Mouse (Mus musculus): Measurements from ENCODE around the gene Gm2000. TPM values are rescaled to one million over a fixed set of nuclear protein-coding genes. Genes with fewer than 3 reads are reported as not detected.

Gm2000 gene
- polyA plus RNA-seq, 1 experiment from 2014 or later: 695 TPM

DNA sequence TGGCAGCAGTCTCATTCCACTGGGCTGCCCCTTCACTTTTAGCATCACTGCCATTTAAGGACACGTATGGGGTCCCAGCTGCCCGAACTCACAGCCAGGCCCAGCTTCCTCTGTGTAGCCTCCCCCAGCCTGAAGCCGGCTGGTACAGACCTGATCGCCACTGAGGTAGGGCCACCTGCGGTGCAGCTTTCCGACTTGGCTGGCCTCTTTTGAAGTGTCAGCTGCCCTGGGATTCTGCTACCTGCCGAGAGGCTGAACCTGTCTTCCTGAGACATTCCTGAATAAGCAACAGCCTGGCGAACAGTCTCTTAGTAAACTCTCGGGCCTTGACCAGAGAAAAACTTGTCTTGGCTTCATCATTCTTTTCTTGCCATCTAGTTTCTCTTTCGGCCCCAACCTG, 37.4 kb downstream of the Gm2000 start:
- no peak for ATAC-seq (ENCODE audit: low FRiP score)
- Histone ChIP-seq H3K27ac (no peak overlapping the region), H3K4me2 (no peak overlapping the region), H3K9ac (no peak overlapping the region), H3K36me3 (replicated peaks) (no peaks in the 10 kb centered on the region), H3K4me3 (replicated peaks) (no peak overlapping the region), H3K9me3 (no peaks in the 10 kb centered on the region), H3K4me1 (no peaks in the 10 kb centered on the region), H3K27me3 (no peaks in the 10 kb centered on the region)
- 37% methylated on average over 10 of the region's 10 CpGs for WGBS

- Histone ChIP-seq H3K27ac (no peak overlapping the region), H3K4me1 (no peaks in the 10 kb centered on the region), H3K27me3 (no peaks in the 10 kb centered on the region), H3K4me3 (replicated peaks) (no peak overlapping the region), H3K36me3 (replicated peaks) (no peaks in the 10 kb centered on the region), H3K9ac (no peak overlapping the region), H3K9me3 (no peaks in the 10 kb centered on the region), H3K4me2 (no peak overlapping the region)
- 74% methylated on average over 3 of the region's 3 CpGs for WGBS
- ATAC-seq (ENCODE audit: low FRiP score): no peak
These were observed 42.2 kb downstream of the Gm2000 start for GRCm38 (mm10) chr1:156408004-156408403.

DNA sequence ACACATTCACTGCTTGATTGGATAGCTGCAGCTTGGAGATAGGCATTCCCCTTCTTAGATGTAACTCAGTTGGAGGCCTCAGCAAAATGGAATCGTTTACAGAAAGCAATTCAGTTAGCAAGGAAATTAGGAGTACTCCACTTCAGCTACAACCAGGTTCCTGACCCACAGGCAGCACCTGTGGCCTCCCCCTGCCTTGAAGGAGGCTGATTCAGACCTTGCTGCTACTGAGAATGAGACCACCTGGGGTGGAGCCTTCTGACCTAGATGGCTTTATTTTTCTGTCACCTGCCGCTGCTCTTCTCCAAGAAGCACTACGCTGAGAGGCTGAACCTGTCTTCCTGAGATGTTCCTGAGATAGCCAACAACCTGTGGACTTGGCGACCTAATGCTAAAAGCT, 42.7 kb downstream of the Gm2000 start:
- Histone ChIP-seq H3K4me2 (no peak overlapping the region), H3K4me1 (no peaks in the 10 kb centered on the region), H3K9ac (no peak overlapping the region), H3K4me3 (replicated peaks) (no peak overlapping the region), H3K9me3 (no peaks in the 10 kb centered on the region), H3K36me3 (replicated peaks) (no peaks in the 10 kb centered on the region), H3K27me3 (no peaks in the 10 kb centered on the region), H3K27ac (no peak overlapping the region)
- 68% methylated on average over 4 of the region's 4 CpGs for WGBS
- no peak for ATAC-seq (ENCODE audit: low FRiP score)

Other genes with a start within 250 kb of the Gm2000 start
- 2.7 and 3.7 TPM in 2 replicates for gene Fam163a, start 161.0 kb upstream of the Gm2000 start, polyA plus RNA-seq (2016; fragmentation: Nextera tagmentation; extraction: Ambion mirVana)
- 0.14 and 1.0 TPM in 2 replicates for gene Tdrd5, start 62.4 kb upstream of the Gm2000 start, polyA plus RNA-seq (2016; fragmentation: Nextera tagmentation; extraction: Ambion mirVana)
- 0.08 and 0.23 TPM in 2 replicates for gene Nphs2, start 55.3 kb upstream of the Gm2000 start, polyA plus RNA-seq (2016; fragmentation: Nextera tagmentation; extraction: Ambion mirVana)
- gene Axdnd1, start 55.1 kb downstream of the Gm2000 start, polyA plus RNA-seq (2016; fragmentation: Nextera tagmentation; extraction: Ambion mirVana): 0.19 TPM in 1 of 2 replicates, not detected in the other
- gene Soat1, start 108.3 kb downstream of the Gm2000 start, polyA plus RNA-seq (2016; fragmentation: Nextera tagmentation; extraction: Ambion mirVana): 17.6 and 19.6 TPM in 2 replicates
- gene Gm10031, start 158.0 kb downstream of the Gm2000 start, polyA plus RNA-seq (2016; fragmentation: Nextera tagmentation; extraction: Ambion mirVana): 0.40 and 0.97 TPM in 2 replicates
- gene Abl2, start 192.7 kb downstream of the Gm2000 start, polyA plus RNA-seq (2016; fragmentation: Nextera tagmentation; extraction: Ambion mirVana): 6.6 and 7.2 TPM in 2 replicates